ENCODE assay signal across 8 mouse cellular contexts in the genomic region with DNA sequence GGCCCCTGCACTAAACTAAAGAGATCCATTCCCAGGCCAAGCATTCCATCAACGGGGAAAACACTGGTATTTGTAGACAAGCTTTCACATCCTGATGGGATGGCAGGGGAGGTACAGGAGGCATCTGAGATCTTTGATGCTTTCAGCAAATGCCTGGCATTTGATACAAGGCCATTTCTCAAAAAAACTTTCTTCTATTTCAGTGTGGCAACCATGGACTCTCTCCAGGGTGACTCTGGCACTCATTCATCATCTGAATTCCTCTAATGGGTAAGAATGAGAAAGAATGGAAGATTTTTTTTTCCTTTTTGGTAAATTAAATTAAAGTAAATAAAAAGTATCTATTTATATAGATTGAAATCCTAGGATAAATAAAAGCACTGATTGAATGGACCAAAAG.
"Had no signal": no experiment of that assay in that cellular context is flagged by ENCODE, and none has a peak within 500 bp of the region (broad histone marks: within the 10 kb centered on the region; RNA-seq: fewer than 3 reads in every experiment).

No protein-coding gene starts in this region.

- DNase-seq: lung, adult 18-20 months; lung, embryonic 14.5 days; lung, postnatal 10 days; lung, postnatal 4 days; midbrain, embryonic 14.5 days; right cerebral cortex, postnatal 14 days; thymus, adult 2 months; thymus, postnatal 25 days had no signal
